Mouse (Mus musculus) granulocyte monocyte progenitor cell, adult 5-6 weeks (primary cell): ENCODE data around the gene Scamp3. TPM values are rescaled to one million over a fixed set of nuclear protein-coding genes. Genes with fewer than 3 reads are reported as not detected.
A peak's percentile ranks its signal among the peaks of the same experiment; 100 is the strongest.
"Not testable (repeated sequence)": the region's sequence is repeated elsewhere in the genome, so short reads cannot be mapped to it uniquely, and the experiment has no call there.

Experiments used
- ATAC-seq: replicated peaks from 2 replicates; pipeline ENCODE4 v1.8.0; 2016; ENCODE audit warnings: mild to moderate bottlenecking, moderate TSS enrichment, inconsistent platforms; ENCODE audit not compliant: poor library complexity, severe bottlenecking
- total RNA-seq, 2 experiments: library from RNA; stranded (forward) in 1 of 2; stranded (reverse) in 1 of 2; fragments of 200-712, 200-1000 nt in 1 of 2; fragments of >200 nt in 1 of 2; fragmentation: Nextera tagmentation in 1 of 2; gene quantifications; 2 replicates each; pipeline ENCODE4 v1.2.3; 2014 to 2017

Scamp3 gene
- total RNA-seq, 2 experiments from 2014 or later: 37.2 to 59.6 TPM

- no peak for ATAC-seq
These were observed 16.1 kb downstream of the Scamp3 start for GRCm38 (mm10) chr3:89193351-89193750.

- ATAC-seq: no peak; the same call in 1 of the 2 replicates
These were observed 16.6 kb downstream of the Scamp3 start for GRCm38 (mm10) chr3:89193853-89194252.

- peak; percentile 96 for ATAC-seq
These were observed 19.0 kb downstream of the Scamp3 start for GRCm38 (mm10) chr3:89195979-89196877.

- ATAC-seq: peak; percentile 50
These were observed 22.6 kb downstream of the Scamp3 start for GRCm38 (mm10) chr3:89199839-89200238.

GRCm38 (mm10) chr3:89202253-89203141 is 25.2 kb downstream of the Scamp3 start, which contains the start of gene Gba:
TSS of gene Gba (plus strand) at chr3:89202928.
- peak; percentile 77 for ATAC-seq

GRCm38 (mm10) chr3:89203142-89203514 is 25.9 kb downstream of the Scamp3 start:
- no peak for ATAC-seq

- no peak for ATAC-seq
These were observed 28.8 kb downstream of the Scamp3 start for GRCm38 (mm10) chr3:89206079-89206478.

GRCm38 (mm10) chr3:89206695-89207094 is 29.4 kb downstream of the Scamp3 start:
- ATAC-seq: no peak

GRCm38 (mm10) chr3:89208075-89208657 is 30.9 kb downstream of the Scamp3 start:
- no peak for ATAC-seq

GRCm38 (mm10) chr3:89208736-89209135 is 31.5 kb downstream of the Scamp3 start:
- no peak for ATAC-seq

GRCm38 (mm10) chr3:89209731-89210130 is 32.5 kb downstream of the Scamp3 start:
- ATAC-seq: no peak

GRCm38 (mm10) chr3:89210162-89210561 is 32.9 kb downstream of the Scamp3 start:
- ATAC-seq: peak; percentile 20

GRCm38 (mm10) chr3:89210731-89211130 is 33.5 kb downstream of the Scamp3 start:
- ATAC-seq: no peak

- ATAC-seq: peak; percentile 81
These were observed 36.7 kb downstream of the Scamp3 start for GRCm38 (mm10) chr3:89213803-89214530.

- no peak for ATAC-seq
These were observed 37.6 kb downstream of the Scamp3 start, which contains the start of gene Thbs3 for GRCm38 (mm10) chr3:89214681-89215411. TSS of gene Thbs3 (plus strand) at chr3:89215180.

- ATAC-seq: peak; percentile 55
These were observed 38.6 kb downstream of the Scamp3 start for GRCm38 (mm10) chr3:89215853-89216252.

GRCm38 (mm10) chr3:89216407-89216806 is 39.1 kb downstream of the Scamp3 start:
- not testable (repeated sequence) for ATAC-seq

- no peak for ATAC-seq
These were observed 41.0 kb downstream of the Scamp3 start for GRCm38 (mm10) chr3:89218271-89218670.

GRCm38 (mm10) chr3:89219546-89219945 is 42.3 kb downstream of the Scamp3 start:
- no peak for ATAC-seq
